Mouse (Mus musculus): ENCODE results near the gene Nup107. TPM values are rescaled to one million over a fixed set of nuclear protein-coding genes. Genes with fewer than 3 reads are reported as not detected.
"Not testable (repeated sequence)": the region's sequence is repeated elsewhere in the genome, so short reads cannot be mapped to it uniquely, and the experiment has no call there.

Nup107 gene
- polyA plus RNA-seq, 1 experiment from 2014 or later = 60.6 TPM

- H3K27ac ChIP-seq = peak overlapping the region; percentile 66; the same call in 1 of the 2 replicates
- peak overlapping the region; percentile 60 for H3K4me3 ChIP-seq
- peak overlapping the region; percentile 77 for H3K9ac ChIP-seq
- H3K9me3 ChIP-seq, H3K27me3 ChIP-seq: not testable (repeated sequence)
- peaks cover 29% of the 10 kb centered on the region for H3K36me3 ChIP-seq
- H3K4me1 ChIP-seq = peaks cover 31% of the 10 kb centered on the region
- ATAC-seq (ENCODE audit: insufficient number of reproducible peaks, insufficient read depth, low FRiP score, low TSS enrichment, low read depth) = peak; percentile 16; the same call in 1 of the 2 replicates
- H3K4me2 ChIP-seq = peak overlapping the region; percentile 79
- 1% methylated on average over 25 of the region's 46 CpGs for WGBS
These were observed 46.8 kb downstream of the Nup107 start for GRCm38 (mm10) chr10:117745570-117746296.

GRCm38 (mm10) chr10:117743917-117744316 is 48.6 kb downstream of the Nup107 start:
- Histone ChIP-seq H3K36me3 (peaks cover 29% of the 10 kb centered on the region), H3K9me3 (no peaks in the 10 kb centered on the region), H3K9ac (peak overlapping the region; percentile 77; the same call in 1 of the 2 replicates), H3K27ac (peak overlapping the region; percentile 72), H3K4me2 (peak overlapping the region; percentile 79), H3K4me3 (peak overlapping the region; percentile 60), H3K4me1 (peaks cover 31% of the 10 kb centered on the region), H3K27me3 (no peaks in the 10 kb centered on the region)
- ATAC-seq (ENCODE audit: insufficient number of reproducible peaks, insufficient read depth, low FRiP score, low TSS enrichment, low read depth) = no peak
- 77% methylated on average over 4 of the region's 4 CpGs for WGBS

GRCm38 (mm10) chr10:117743182-117743581 is 49.3 kb downstream of the Nup107 start:
- H3K27me3 ChIP-seq = no peaks in the 10 kb centered on the region
- no peak overlapping the region for H3K9ac ChIP-seq
- WGBS = 90% methylated on average over 2 of the region's 2 CpGs
- H3K27ac ChIP-seq = peak overlapping the region; percentile 72; the same call in 1 of the 2 replicates
- peak overlapping the region; percentile 79 for H3K4me2 ChIP-seq
- H3K4me1 ChIP-seq = peaks cover 31% of the 10 kb centered on the region
- ATAC-seq (ENCODE audit: insufficient number of reproducible peaks, insufficient read depth, low FRiP score, low TSS enrichment, low read depth) = no peak
- no peak overlapping the region; the same call in 1 of the 2 replicates for H3K4me3 ChIP-seq
- peaks cover 29% of the 10 kb centered on the region for H3K36me3 ChIP-seq
- H3K9me3 ChIP-seq = no peaks in the 10 kb centered on the region

- Histone ChIP-seq H3K4me3 (no peak overlapping the region), H3K9me3 (no peaks in the 10 kb centered on the region), H3K4me2 (no peak overlapping the region), H3K9ac (no peak overlapping the region), H3K27ac (peak overlapping the region; percentile 91; the same call in 1 of the 2 replicates), H3K4me1 (peaks cover 31% of the 10 kb centered on the region), H3K27me3 (no peaks in the 10 kb centered on the region), H3K36me3 (peaks cover 28% of the 10 kb centered on the region)
- ATAC-seq (ENCODE audit: insufficient number of reproducible peaks, insufficient read depth, low FRiP score, low TSS enrichment, low read depth) = no peak
- 90% methylated on average over 4 of the region's 4 CpGs for WGBS
These were observed 49.9 kb downstream of the Nup107 start for GRCm38 (mm10) chr10:117742618-117743017.

- no peaks in the 10 kb centered on the region for H3K9me3 ChIP-seq
- no peak overlapping the region for H3K4me3 ChIP-seq
- peaks cover 34% of the 10 kb centered on the region for H3K36me3 ChIP-seq
- peak overlapping the region; percentile 37 for H3K9ac ChIP-seq
- WGBS = 66% methylated on average over 15 of the region's 15 CpGs
- ATAC-seq (ENCODE audit: insufficient number of reproducible peaks, insufficient read depth, low FRiP score, low TSS enrichment, low read depth) = no peak
- peak overlapping the region; percentile 33 for H3K4me2 ChIP-seq
- peaks cover 31% of the 10 kb centered on the region for H3K4me1 ChIP-seq
- H3K27ac ChIP-seq = peak overlapping the region; percentile 91
- no peaks in the 10 kb centered on the region for H3K27me3 ChIP-seq
These were observed 50.6 kb downstream of the Nup107 start for GRCm38 (mm10) chr10:117741698-117742475.

- no peaks in the 10 kb centered on the region for H3K27me3 ChIP-seq
- no peak overlapping the region for H3K4me2 ChIP-seq
- H3K36me3 ChIP-seq = peaks cover 44% of the 10 kb centered on the region
- H3K27ac ChIP-seq = peak overlapping the region; percentile 91
- WGBS = 74% methylated on average over 9 of the region's 9 CpGs
- H3K4me1 ChIP-seq = peaks cover 31% of the 10 kb centered on the region
- no peaks in the 10 kb centered on the region for H3K9me3 ChIP-seq
- H3K9ac ChIP-seq = 0 out of 2 replicates have a peak overlapping the region, but pooled peaks have one; percentile 8
- no peak overlapping the region for H3K4me3 ChIP-seq
- no peak for ATAC-seq (ENCODE audit: insufficient number of reproducible peaks, insufficient read depth, low FRiP score, low TSS enrichment, low read depth)
These were observed 51.6 kb downstream of the Nup107 start for GRCm38 (mm10) chr10:117740921-117741320.

- Histone ChIP-seq H3K27ac (no peak overlapping the region), H3K4me2 (no peak overlapping the region), H3K4me3 (no peak overlapping the region), H3K9me3 (no peaks in the 10 kb centered on the region), H3K4me1 (peaks cover 28% of the 10 kb centered on the region), H3K27me3 (no peaks in the 10 kb centered on the region), H3K36me3 (peaks cover 47% of the 10 kb centered on the region), H3K9ac (no peak overlapping the region)
- WGBS = 96% methylated on average over 10 of the region's 10 CpGs
- no peak for ATAC-seq (ENCODE audit: insufficient number of reproducible peaks, insufficient read depth, low FRiP score, low TSS enrichment, low read depth)
These were observed 52.3 kb downstream of the Nup107 start for GRCm38 (mm10) chr10:117740171-117740570.

GRCm38 (mm10) chr10:117739648-117739948 is 52.9 kb downstream of the Nup107 start:
- Histone ChIP-seq H3K9me3 (no peaks in the 10 kb centered on the region), H3K36me3 (peaks cover 47% of the 10 kb centered on the region), H3K9ac (no peak overlapping the region), H3K4me1 (peaks cover 22% of the 10 kb centered on the region), H3K27me3 (no peaks in the 10 kb centered on the region), H3K27ac (no peak overlapping the region), H3K4me3 (no peak overlapping the region), H3K4me2 (no peak overlapping the region)
- ATAC-seq (ENCODE audit: insufficient number of reproducible peaks, insufficient read depth, low FRiP score, low TSS enrichment, low read depth) = no peak
- 95% methylated on average over 6 of the region's 6 CpGs for WGBS

- ATAC-seq (ENCODE audit: insufficient number of reproducible peaks, insufficient read depth, low FRiP score, low TSS enrichment, low read depth) = no peak
- WGBS = 92% methylated on average over 15 of the region's 15 CpGs
- H3K36me3 ChIP-seq = peaks cover 47% of the 10 kb centered on the region
These were observed 53.4 kb downstream of the Nup107 start for GRCm38 (mm10) chr10:117738928-117739647.

GRCm38 (mm10) chr10:117738140-117738921 is 54.2 kb downstream of the Nup107 start:
- no peak for ATAC-seq (ENCODE audit: insufficient number of reproducible peaks, insufficient read depth, low FRiP score, low TSS enrichment, low read depth)
- no peak overlapping the region for H3K4me3 ChIP-seq
- peaks cover 10% of the 10 kb centered on the region for H3K4me1 ChIP-seq
- no peak overlapping the region for H3K27ac ChIP-seq
- no peaks in the 10 kb centered on the region for H3K27me3 ChIP-seq
- no peak overlapping the region for H3K4me2 ChIP-seq
- H3K9ac ChIP-seq = no peak overlapping the region
- no peaks in the 10 kb centered on the region for H3K9me3 ChIP-seq
- peaks cover 47% of the 10 kb centered on the region for H3K36me3 ChIP-seq
- WGBS = 88% methylated on average over 13 of the region's 13 CpGs

More at GRCm38 (mm10) chr10:117738928-117739647, 53.4 kb downstream of the Nup107 start:
- Histone ChIP-seq H3K9ac (no peak overlapping the region), H3K4me2 (no peak overlapping the region), H3K27me3 (no peaks in the 10 kb centered on the region), H3K27ac (no peak overlapping the region), H3K9me3 (no peaks in the 10 kb centered on the region), H3K4me1 (peaks cover 17% of the 10 kb centered on the region), H3K4me3 (no peak overlapping the region)

- not testable (repeated sequence) for H3K4me2 ChIP-seq; H3K9ac ChIP-seq; H3K27ac ChIP-seq; ATAC-seq (ENCODE audit: insufficient number of reproducible peaks, insufficient read depth, low FRiP score, low TSS enrichment, low read depth); H3K4me1 ChIP-seq; H3K9me3 ChIP-seq; H3K4me3 ChIP-seq; H3K27me3 ChIP-seq
- WGBS = 95% methylated on average over 8 of the region's 8 CpGs
- peaks cover 53% of the 10 kb centered on the region for H3K36me3 ChIP-seq
These were observed 55.0 kb downstream of the Nup107 start for GRCm38 (mm10) chr10:117737498-117737897.
